Mouse (Mus musculus) brain, embryonic 14.5 days (tissue): ENCODE data around the gene 1700001C19Rik.

Experiments used
- CTCF ChIP-seq: fragments of 200-500 bp; IDR thresholded peaks from 2 replicates; pipeline ENCODE4 v1.5.1; 2012; ENCODE audit warnings: inconsistent platforms, mild to moderate bottlenecking, moderate library complexity, borderline replicate concordance; ENCODE audit not compliant: insufficient read depth, insufficient read length; ENCODE audit errors: extremely low read depth
- POLR2A ChIP-seq: fragments of 200-500 bp; IDR thresholded peaks from 2 replicates; pipeline ENCODE4 v1.6.1; 2012; ENCODE audit warnings: mild to moderate bottlenecking, inconsistent platforms, borderline replicate concordance; ENCODE audit not compliant: poor library complexity, insufficient read depth, insufficient read length, severe bottlenecking; ENCODE audit errors: extremely low read depth

- TF ChIP-seq POLR2A (no peak), CTCF (no peak)
These were observed 845 bp downstream of the 1700001C19Rik start, which contains the start of gene AI661453 for GRCm38 (mm10) chr17:47436156-47436906.
